In the genomic region with DNA sequence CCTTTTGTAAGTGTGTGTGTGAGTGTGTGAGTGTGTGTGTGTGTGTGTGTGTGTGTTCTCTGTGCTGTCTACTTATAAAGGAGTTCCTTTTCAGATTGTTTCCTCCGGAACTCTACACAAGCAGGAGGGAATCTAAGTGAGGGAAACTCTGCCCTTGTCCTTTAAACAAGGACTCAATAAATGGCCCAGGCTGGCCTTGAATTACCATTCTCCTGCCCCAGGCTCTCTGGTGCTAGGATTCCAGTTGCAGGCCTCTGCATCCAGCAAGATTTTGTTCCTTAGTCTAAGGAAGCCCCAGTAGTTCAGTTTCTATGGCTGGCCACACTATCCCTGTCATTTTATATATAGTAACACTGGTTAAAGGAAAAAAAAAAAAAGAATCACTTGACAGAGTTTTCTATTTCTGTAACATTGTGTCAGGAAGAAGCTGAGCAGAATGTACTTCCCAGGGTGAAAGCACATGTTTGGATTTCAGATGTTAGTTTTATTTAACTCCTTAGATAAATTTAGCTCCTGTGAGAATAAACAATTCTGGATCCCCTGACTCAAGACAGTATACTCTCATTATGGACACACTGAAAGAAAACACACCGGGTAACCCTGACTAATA, we compare ENCODE assay signal across 8 mouse cellular contexts. TPM values are rescaled to one million over a fixed set of nuclear protein-coding genes. Genes with fewer than 3 reads are reported as not detected.
DNase-seq lines count a peak whose midpoint lies in the region; ATAC-seq and TF ChIP-seq lines count a peak whose summit lies in the region.

No protein-coding gene starts in this region.

- TF ChIP-seq CTCF in heart, adult 2 months (IDR thresholded peaks at IDR 0.05), result no peak
- TF ChIP-seq CTCF in bone marrow, adult 2 months (IDR thresholded peaks at IDR 0.05; ENCODE audit: control insufficient read depth, insufficient read depth, low read length), result no peak

- H3K27ac ChIP-seq in heart, adult 2 months, result peak overlapping the region; percentile 90
- H3K27ac ChIP-seq in bone marrow, adult 2 months (ENCODE audit: control insufficient read depth, insufficient read depth, low read depth, low read length, poor library complexity), result peak overlapping the region; percentile 7
- 0 out of 2 replicates have a peak overlapping the region, but pooled peaks have one; percentile 94 for H3K27ac ChIP-seq in hindbrain, embryonic 10.5 days
- H3K27ac ChIP-seq in midbrain, embryonic 13.5 days, result no peak overlapping the region

- H3K9ac ChIP-seq in heart, adult 2 months (ENCODE audit: low read depth, low read length), result peak overlapping the region; percentile 69
- peak overlapping the region; percentile 73 for H3K9ac ChIP-seq in midbrain, embryonic 13.5 days (replicated peaks)

- no peak for TF ChIP-seq POLR2A in heart, adult 2 months (IDR thresholded peaks at IDR 0.05; ENCODE audit: insufficient read depth, low read depth, low read length)
- TF ChIP-seq POLR2A in bone marrow, adult 2 months (IDR thresholded peaks at IDR 0.05; ENCODE audit: borderline replicate concordance, control insufficient read depth, low read depth, low read length), result no peak

- WGBS in heart, adult 2 months, result 11% methylated on average over 2 of the region's 2 CpGs
- 47% methylated on average over 2 of the region's 2 CpGs for WGBS in bone marrow, adult 2 months
- 48% methylated on average over 2 of the region's 2 CpGs for WGBS in hindbrain, embryonic 10.5 days
- 60% methylated on average over 2 of the region's 2 CpGs for WGBS in midbrain, embryonic 13.5 days

- intact Hi-C loops in heart, adult 2 months (cut with DNase I), result loop anchor here (5.0 kb wide), 1 partner anchor 40 kb away; no protein-coding TSS in a partner anchor
- intact Hi-C loops in heart, postnatal 14 days (cut with DNase I), result no loop called here

- peaks cover 4% of the 10 kb centered on the region for H3K4me1 ChIP-seq in heart, adult 2 months (ENCODE audit: control insufficient read depth, insufficient read depth, low read length)
- H3K4me1 ChIP-seq in bone marrow, adult 2 months (ENCODE audit: control insufficient read depth, insufficient read depth, low read length), result no peaks in the 10 kb centered on the region; the same call in 1 of the 2 replicates
- H3K4me1 ChIP-seq in hindbrain, embryonic 10.5 days (replicated peaks), result peaks cover 13% of the 10 kb centered on the region
- peaks cover 14% of the 10 kb centered on the region for H3K4me1 ChIP-seq in midbrain, embryonic 13.5 days (replicated peaks)

- DNase-seq in heart, adult 2 months, result no peak
- DNase-seq in heart, postnatal 14 days, result no peak
- DNase-seq in hindbrain, embryonic 10.5 days (ENCODE audit: low spot score), result no peak
- no peak for DNase-seq in right cerebral cortex, postnatal 10 days (ENCODE audit: low spot score in 2 of 2)
- DNase-seq in thymus, postnatal 0 days (ENCODE audit: low spot score), result no peak
- DNase-seq in urinary bladder, postnatal 36 days (ENCODE audit: low spot score in 2 of 2), result no peak

- H3K4me3 ChIP-seq in heart, adult 2 months, result peak overlapping the region; percentile 96
- peak overlapping the region; percentile 89 for H3K4me3 ChIP-seq in bone marrow, adult 2 months (replicated peaks; ENCODE audit: control insufficient read depth, low read depth, low read length)
- H3K4me3 ChIP-seq in hindbrain, embryonic 10.5 days, result peak overlapping the region; percentile 61
- H3K4me3 ChIP-seq in midbrain, embryonic 13.5 days (replicated peaks), result peak overlapping the region; percentile 67

- ATAC-seq in midbrain, embryonic 13.5 days, result no peak

- H3K36me3 ChIP-seq in heart, adult 2 months (ENCODE audit: control insufficient read depth, insufficient read depth, low read length), result peaks cover 5% of the 10 kb centered on the region
- no peaks in the 10 kb centered on the region for H3K36me3 ChIP-seq in hindbrain, embryonic 10.5 days
- H3K36me3 ChIP-seq in midbrain, embryonic 13.5 days, result no peaks in the 10 kb centered on the region

- H3K27me3 ChIP-seq in heart, adult 2 months (ENCODE audit: control insufficient read depth, insufficient read depth, low read length), result no peaks in the 10 kb centered on the region
- H3K27me3 ChIP-seq in hindbrain, embryonic 10.5 days (ENCODE audit: insufficient read depth, poor library complexity, severe bottlenecking), result peaks cover 28% of the 10 kb centered on the region
- peaks cover 25% of the 10 kb centered on the region for H3K27me3 ChIP-seq in midbrain, embryonic 13.5 days

- no peak for TF ChIP-seq EP300 in heart, adult 2 months (IDR thresholded peaks at IDR 0.05; ENCODE audit: insufficient read depth, low read depth, low read length)

- H3K4me2 ChIP-seq in midbrain, embryonic 13.5 days (replicated peaks), result peak overlapping the region; percentile 87

- H3K9me3 ChIP-seq in hindbrain, embryonic 10.5 days, result no peaks in the 10 kb centered on the region
- H3K9me3 ChIP-seq in midbrain, embryonic 13.5 days, result no peaks in the 10 kb centered on the region

- H3K79me2 ChIP-seq in heart, adult 2 months (replicated peaks; ENCODE audit: control insufficient read depth, insufficient read depth, low read length), result no peaks in the 10 kb centered on the region

RNA-seq across cellular contexts. Expression of gene Mgst3, which starts 1.5 kb away (rescaled TPM):
- total RNA-seq in heart, adult 2 months (2021), result 100 to 1,000 TPM; 274 to 351 TPM
- 788 and 868 TPM in 2 replicates for polyA plus RNA-seq in heart, adult 2 months (2012; rRNA removed)
- 100 to 1,000 TPM; 217 to 220 TPM for total RNA-seq in heart, postnatal 14 days (2021)
- polyA plus RNA-seq in bone marrow, adult 2 months (2011; ENCODE audit: insufficient read depth, insufficient read length, low replicate concordance, missing spikeins), result 101 and 121 TPM in 2 replicates
- 74.5 and 83.9 TPM in 2 replicates for polyA plus RNA-seq in hindbrain, embryonic 10.5 days (2016; fragmentation: Nextera tagmentation; extraction: Ambion mirVana)
- 80.2 and 83.6 TPM in 2 replicates for polyA plus RNA-seq in midbrain, embryonic 13.5 days (2015; fragmentation: Nextera tagmentation; extraction: Ambion mirVana)
- 36.5 and 40.7 TPM in 2 replicates for polyA plus RNA-seq in thymus, postnatal 0 days (2015; fragmentation: Nextera tagmentation; extraction: Ambion mirVana)

RNA-seq across cellular contexts. Expression of gene Aldh9a1, which starts 42.3 kb away (rescaled TPM):
- 10 to 100 TPM; 18.4 to 20.4 TPM for total RNA-seq in heart, adult 2 months (2021)
- 31.5 and 49.6 TPM in 2 replicates for polyA plus RNA-seq in heart, adult 2 months (2012; rRNA removed)
- 10 to 100 TPM; 25.0 to 30.4 TPM for total RNA-seq in heart, postnatal 14 days (2021)
- polyA plus RNA-seq in bone marrow, adult 2 months (2011; ENCODE audit: insufficient read depth, insufficient read length, low replicate concordance, missing spikeins), result 14.1 and 23.8 TPM in 2 replicates
- 39.5 and 48.8 TPM in 2 replicates for polyA plus RNA-seq in hindbrain, embryonic 10.5 days (2016; fragmentation: Nextera tagmentation; extraction: Ambion mirVana)
- polyA plus RNA-seq in midbrain, embryonic 13.5 days (2015; fragmentation: Nextera tagmentation; extraction: Ambion mirVana), result 27.9 and 28.1 TPM in 2 replicates
- polyA plus RNA-seq in thymus, postnatal 0 days (2015; fragmentation: Nextera tagmentation; extraction: Ambion mirVana), result 66.9 and 68.6 TPM in 2 replicates
